Mouse (Mus musculus) embryonic facial prominence, embryonic 11.5 days (tissue): Measurements from ENCODE around the gene Isyna1. TPM values are rescaled to one million over a fixed set of nuclear protein-coding genes. Genes with fewer than 3 reads are reported as not detected.

Source experiments
- ATAC-seq: fragments of 200-750 bp; cut with Nextera tagmentation; replicated peaks from 2 replicates; pipeline ENCODE4 v1.8.0; 2017; ENCODE audit warnings: low read depth; ENCODE audit not compliant: insufficient number of reproducible peaks, low FRiP score, low TSS enrichment
- DNase-seq: peaks from one replicate; pipeline ENCODE4 v3.0.0-alpha.2; 2015; ENCODE audit warnings: low spot score
- H3K27ac ChIP-seq: fragments of 300-500 bp; sonication (generic); replicated peaks from 2 replicates; pipeline ENCODE4 v1.5.1; 2014; ENCODE audit warnings: mild to moderate bottlenecking, low read depth, low read length, control low read depth
- H3K27me3 ChIP-seq: fragments of 300-500 bp; sonication (generic); 2 replicates; pipeline ENCODE4 v1.6.1; 2014; ENCODE audit warnings: mild to moderate bottlenecking, low read length, moderate library complexity, mixed read lengths; ENCODE audit not compliant: control insufficient read depth, insufficient read depth
- H3K36me3 ChIP-seq: fragments of 300-500 bp; sonication (generic); replicated peaks from 2 replicates; pipeline ENCODE4 v1.6.1; 2014; ENCODE audit warnings: low read depth, mild to moderate bottlenecking, low read length, moderate library complexity, mixed read lengths; ENCODE audit not compliant: control insufficient read depth, insufficient read depth
- H3K4me1 ChIP-seq: fragments of 300-500 bp; sonication (generic); 2 replicates; pipeline ENCODE4 v1.6.1; 2014; ENCODE audit warnings: low read length, mixed read lengths; ENCODE audit not compliant: control insufficient read depth, insufficient read depth
- H3K4me2 ChIP-seq: fragments of 300-500 bp; sonication (generic); 2 replicates; pipeline ENCODE4 v1.6.1; 2014; ENCODE audit warnings: low read depth, mild to moderate bottlenecking, control low read depth, low read length, moderate library complexity
- H3K4me3 ChIP-seq: fragments of 300-500 bp; sonication (generic); 2 replicates; pipeline ENCODE4 v1.5.1; 2014; ENCODE audit warnings: low read depth, low read length, control low read depth
- H3K9ac ChIP-seq: fragments of 300-500 bp; sonication (generic); replicated peaks from 2 replicates; pipeline ENCODE4 v1.6.1; 2014; ENCODE audit warnings: mild to moderate bottlenecking, control low read depth, low read length
- H3K9me3 ChIP-seq: fragments of 300-500 bp; sonication (generic); replicated peaks from 2 replicates; pipeline ENCODE4 v1.6.1; 2016; ENCODE audit warnings: mild to moderate bottlenecking, low read length, inconsistent platforms, mixed read lengths; ENCODE audit not compliant: control insufficient read depth
- WGBS: fragments of 180-500 bp; shearing (Covaris S2); extraction: QIAGEN DNeasy Blood & Tissue Kit; methylation state at CpG from one replicate; pipeline ENCODE4 v1.1.7; 2014; 5-methylcytosine and 5-hydroxymethylcytosine counted together
- polyA plus RNA-seq: library from polyadenylated mRNA; unstranded; fragments of >200 nt; fragmentation: Nextera tagmentation; extraction: Ambion mirVana; gene quantifications from 2 replicates; pipeline ENCODE4 v1.2.1, GENCODE M21; 2014

The Isyna1 gene
- polyA plus RNA-seq, 1 experiment from 2014 or later, result 79.0 TPM

GRCm38 (mm10) chr8:70563763-70564387 lies 30.3 kb upstream of the Isyna1 start:
- no peak overlapping the region for H3K9ac ChIP-seq

GRCm38 (mm10) chr8:70564696-70565235 lies 29.4 kb upstream of the Isyna1 start:
- H3K9ac ChIP-seq, result no peak overlapping the region
- DNase-seq, result no peak

More at GRCm38 (mm10) chr8:70563763-70564387, 30.3 kb upstream of the Isyna1 start:
- Histone ChIP-seq H3K27me3 (no peaks in the 10 kb centered on the region), H3K4me2 (no peak overlapping the region), H3K4me3 (no peak overlapping the region), H3K27ac (no peak overlapping the region), H3K9me3 (no peaks in the 10 kb centered on the region), H3K36me3 (no peaks in the 10 kb centered on the region), H3K4me1 (no peaks in the 10 kb centered on the region)
- no peak for ATAC-seq
- WGBS, result 96% methylated on average over 6 of the region's 6 CpGs
- no peak for DNase-seq

GRCm38 (mm10) chr8:70565561-70565960 lies 28.6 kb upstream of the Isyna1 start:
- Histone ChIP-seq H3K36me3 (no peaks in the 10 kb centered on the region), H3K9me3 (no peaks in the 10 kb centered on the region), H3K27ac (no peak overlapping the region), H3K27me3 (no peaks in the 10 kb centered on the region), H3K4me1 (no peaks in the 10 kb centered on the region), H3K4me2 (no peak overlapping the region), H3K9ac (no peak overlapping the region), H3K4me3 (no peak overlapping the region)
- DNase-seq, result no peak
- ATAC-seq, result no peak
- 48% methylated on average over 3 of the region's 3 CpGs for WGBS

More at GRCm38 (mm10) chr8:70564696-70565235, 29.4 kb upstream of the Isyna1 start:
- no peak for ATAC-seq
- H3K27ac ChIP-seq, result no peak overlapping the region
- H3K4me3 ChIP-seq, result no peak overlapping the region
- H3K4me1 ChIP-seq, result no peaks in the 10 kb centered on the region
- H3K4me2 ChIP-seq, result no peak overlapping the region
- no peaks in the 10 kb centered on the region for H3K27me3 ChIP-seq
- no peaks in the 10 kb centered on the region for H3K9me3 ChIP-seq
- 81% methylated on average over 3 of the region's 3 CpGs for WGBS
- no peaks in the 10 kb centered on the region for H3K36me3 ChIP-seq

DNA sequence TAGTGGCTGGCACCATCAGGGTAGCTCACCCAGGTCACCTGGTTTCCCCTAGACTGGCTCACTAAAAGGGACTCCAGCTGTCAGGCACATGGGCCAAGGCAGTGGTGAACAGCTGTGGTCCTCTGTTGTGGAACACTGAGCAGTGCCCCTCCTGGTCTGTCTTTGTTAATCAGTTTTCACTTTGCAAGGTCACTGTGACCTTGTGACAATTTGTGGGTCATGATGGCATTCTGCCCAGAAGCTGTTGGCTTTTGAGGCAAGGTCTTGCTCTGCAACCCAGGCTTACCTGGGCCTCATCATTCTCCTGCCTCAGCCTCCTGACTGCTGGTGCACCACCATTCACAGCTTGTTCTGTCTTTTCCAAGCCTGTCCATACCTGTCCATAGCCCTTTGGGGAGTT lies 23.8 kb upstream of the Isyna1 start:
- Histone ChIP-seq H3K4me1 (no peaks in the 10 kb centered on the region), H3K4me3 (no peak overlapping the region), H3K9ac (no peak overlapping the region), H3K36me3 (no peaks in the 10 kb centered on the region), H3K27me3 (no peaks in the 10 kb centered on the region), H3K4me2 (no peak overlapping the region), H3K27ac (no peak overlapping the region), H3K9me3 (no peaks in the 10 kb centered on the region)
- DNase-seq, result no peak
- ATAC-seq, result no peak; the same call in 1 of the 2 replicates

- H3K4me1 ChIP-seq, result no peaks in the 10 kb centered on the region
- H3K9ac ChIP-seq, result no peak overlapping the region
- no peak overlapping the region for H3K4me3 ChIP-seq
- 84% methylated on average over 6 of the region's 6 CpGs for WGBS
- no peak overlapping the region for H3K4me2 ChIP-seq
- no peaks in the 10 kb centered on the region for H3K36me3 ChIP-seq
- H3K27ac ChIP-seq, result no peak overlapping the region
- H3K9me3 ChIP-seq, result no peaks in the 10 kb centered on the region
- DNase-seq (no peak), ATAC-seq (no peak)
- H3K27me3 ChIP-seq, result no peaks in the 10 kb centered on the region
Measured at GRCm38 (mm10) chr8:70570990-70571389, 23.2 kb upstream of the Isyna1 start.

GRCm38 (mm10) chr8:70574302-70574701 lies 19.9 kb upstream of the Isyna1 start:
- H3K27ac ChIP-seq, result no peak overlapping the region
- no peak overlapping the region for H3K4me2 ChIP-seq
- no peaks in the 10 kb centered on the region for H3K4me1 ChIP-seq
- no peak overlapping the region for H3K4me3 ChIP-seq
- no peaks in the 10 kb centered on the region for H3K27me3 ChIP-seq
- H3K9me3 ChIP-seq, result no peaks in the 10 kb centered on the region
- no peak for ATAC-seq
- no peak for DNase-seq
- no peak overlapping the region for H3K9ac ChIP-seq
- no peaks in the 10 kb centered on the region for H3K36me3 ChIP-seq

DNA sequence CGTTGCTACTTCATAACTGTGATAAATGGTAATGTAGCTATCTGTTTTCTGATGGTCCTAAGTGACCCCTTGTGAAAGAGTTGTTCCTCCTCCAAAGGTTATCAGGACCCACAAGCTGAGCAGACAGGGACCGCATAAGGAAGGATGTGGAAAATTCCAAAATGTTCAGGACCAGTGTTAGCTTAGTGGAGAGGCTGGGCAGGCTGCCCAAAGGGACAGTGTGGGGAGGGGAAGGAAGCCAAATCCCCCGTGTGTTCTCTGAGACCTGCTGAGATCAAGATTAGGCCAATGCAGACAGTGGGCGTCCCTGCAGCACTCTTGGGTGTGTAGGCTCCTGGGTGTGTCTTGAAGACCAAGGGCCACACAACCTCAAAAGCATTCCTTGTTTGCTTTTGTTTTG lies 19.3 kb upstream of the Isyna1 start:
- 87% methylated on average over 4 of the region's 4 CpGs for WGBS
- DNase-seq, result no peak
- ATAC-seq, result no peak
- H3K9ac ChIP-seq, result no peak overlapping the region
- H3K9me3 ChIP-seq, result no peaks in the 10 kb centered on the region
- no peak overlapping the region for H3K27ac ChIP-seq
- H3K4me2 ChIP-seq, result no peak overlapping the region
- no peaks in the 10 kb centered on the region for H3K36me3 ChIP-seq
- H3K27me3 ChIP-seq, result no peaks in the 10 kb centered on the region
- no peaks in the 10 kb centered on the region for H3K4me1 ChIP-seq
- H3K4me3 ChIP-seq, result no peak overlapping the region

DNA sequence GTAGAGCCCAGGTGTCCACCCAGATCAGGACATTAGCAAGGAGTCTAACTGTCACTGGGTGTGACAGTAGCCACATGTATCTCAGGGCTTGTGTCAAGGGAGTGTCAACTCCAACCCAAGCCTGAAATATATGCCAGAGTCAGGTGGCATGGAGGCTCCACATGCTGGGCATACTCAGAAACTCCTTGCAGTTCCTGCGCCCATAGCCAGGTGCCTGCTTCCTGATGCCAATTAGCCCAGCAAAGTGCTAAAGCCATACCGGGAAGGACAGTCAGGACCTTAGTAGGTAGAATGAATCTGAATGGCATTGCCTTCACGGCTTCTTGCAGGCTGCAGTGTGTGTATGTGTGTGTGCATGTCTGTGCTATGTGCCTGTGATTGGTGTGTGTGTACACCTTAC lies 17.0 kb upstream of the Isyna1 start:
- H3K9ac ChIP-seq, result no peak overlapping the region
- H3K4me3 ChIP-seq, result no peak overlapping the region
- DNase-seq (no peak), ATAC-seq (no peak)
- H3K36me3 ChIP-seq, result peaks cover 5% of the 10 kb centered on the region
- 90% methylated on average over 3 of the region's 3 CpGs for WGBS
- no peaks in the 10 kb centered on the region for H3K9me3 ChIP-seq
- H3K27me3 ChIP-seq, result no peaks in the 10 kb centered on the region
- H3K4me1 ChIP-seq, result no peaks in the 10 kb centered on the region
- H3K4me2 ChIP-seq, result no peak overlapping the region
- no peak overlapping the region for H3K27ac ChIP-seq
